Mouse (Mus musculus) kidney, adult 2 months (tissue): ENCODE measurements at regions not wholly inside any gene's neighbourhood (a gene's known extent, or its start where the extent isn't known, plus 50 kb on each side); places are given as distances from the start of the nearest gene placed in this dataset.

Experiments
- DNase-seq: peaks from one replicate; pipeline ENCODE4 v3.0.0; 2021
- H3K27ac ChIP-seq: fragments of 200-500 bp; 2 replicates; pipeline ENCODE4 v1.5.1; 2012; ENCODE audit warnings: low read depth, low read length, control low read depth, inconsistent platforms; ENCODE audit not compliant: insufficient read depth
- H3K27me3 ChIP-seq: fragments of 200-500 bp; replicated peaks from 2 replicates; pipeline ENCODE4 v1.6.1; 2012; ENCODE audit warnings: mild to moderate bottlenecking, moderate library complexity, low read length, inconsistent platforms; ENCODE audit not compliant: control insufficient read depth, insufficient read depth
- H3K36me3 ChIP-seq: fragments of 200-500 bp; 2 replicates; pipeline ENCODE4 v1.6.1; 2012; ENCODE audit warnings: mild to moderate bottlenecking, moderate library complexity, low read length, inconsistent platforms; ENCODE audit not compliant: control insufficient read depth, insufficient read depth
- H3K4me1 ChIP-seq: fragments of 200-500 bp; 2 replicates; pipeline ENCODE4 v1.6.1; 2011; ENCODE audit warnings: low read length; ENCODE audit not compliant: control insufficient read depth, insufficient read depth
- H3K4me3 ChIP-seq: fragments of 200-500 bp; 2 replicates; pipeline ENCODE4 v1.5.1; 2011; ENCODE audit warnings: mild to moderate bottlenecking, low read depth, low read length, control low read depth; ENCODE audit not compliant: insufficient read depth
- CTCF ChIP-seq: fragments of 200-500 bp; conservative IDR thresholded peaks from 2 replicates; pipeline ENCODE4 v1.5.1; 2011; ENCODE audit warnings: low read depth, mild to moderate bottlenecking, control low read depth, low read length, moderate library complexity, mixed read lengths; ENCODE audit not compliant: insufficient read depth, insufficient read length
- POLR2A ChIP-seq: fragments of 200-500 bp; IDR thresholded peaks from one replicate; pipeline ENCODE4 v1.6.1; 2011; ENCODE audit warnings: low read depth, low read length, control low read depth
- WGBS: fragments of 180-500 bp; shearing (Covaris S2); methylation state at CpG from one replicate; pipeline ENCODE4 v1.1.7; 2018; 5-methylcytosine and 5-hydroxymethylcytosine counted together

- H3K27ac ChIP-seq, result no peak overlapping the region
- 66% methylated on average over 5 of the region's 5 CpGs for WGBS
Observed at GRCm38 (mm10) chr11:71576801-71577200, 172.9 kb upstream of the Wscd1 start.

GRCm38 (mm10) chr11:71581775-71582174 is 167.9 kb upstream of the Wscd1 start:
- 42% methylated on average over 2 of the region's 2 CpGs for WGBS
- H3K4me3 ChIP-seq, result no peak overlapping the region
- DNase-seq, result no peak
- no peaks in the 10 kb centered on the region; the same call in 1 of the 2 replicates for H3K27me3 ChIP-seq
- no peak overlapping the region for H3K27ac ChIP-seq
- no peaks in the 10 kb centered on the region for H3K36me3 ChIP-seq
- H3K4me1 ChIP-seq, result no peaks in the 10 kb centered on the region
- TF ChIP-seq CTCF (no peak), POLR2A (no peak)

More at GRCm38 (mm10) chr11:71576801-71577200, 172.9 kb upstream of the Wscd1 start:
- Histone ChIP-seq H3K4me3 (no peak overlapping the region), H3K36me3 (no peaks in the 10 kb centered on the region), H3K4me1 (no peaks in the 10 kb centered on the region), H3K27me3 (no peaks in the 10 kb centered on the region)
- TF ChIP-seq POLR2A (no peak), CTCF (no peak)
- DNase-seq, result no peak

- Histone ChIP-seq H3K4me3 (no peak overlapping the region), H3K27me3 (no peaks in the 10 kb centered on the region), H3K4me1 (no peaks in the 10 kb centered on the region), H3K27ac (no peak overlapping the region), H3K36me3 (no peaks in the 10 kb centered on the region)
- TF ChIP-seq CTCF (no peak), POLR2A (no peak)
- WGBS, result 94% methylated on average over 6 of the region's 6 CpGs
- DNase-seq, result no peak
Observed at GRCm38 (mm10) chr11:71591014-71591413, 158.7 kb upstream of the Wscd1 start.

GRCm38 (mm10) chr11:71594250-71594847 is 155.4 kb upstream of the Wscd1 start:
- Histone ChIP-seq H3K4me3 (no peak overlapping the region), H3K36me3 (no peaks in the 10 kb centered on the region), H3K4me1 (no peaks in the 10 kb centered on the region), H3K27me3 (no peaks in the 10 kb centered on the region), H3K27ac (no peak overlapping the region)
- DNase-seq, result no peak
- TF ChIP-seq POLR2A, result no peak
- no peak for TF ChIP-seq CTCF
- 68% methylated on average over 6 of the region's 6 CpGs for WGBS

- H3K36me3 ChIP-seq, result no peaks in the 10 kb centered on the region
- no peak overlapping the region for H3K27ac ChIP-seq
- H3K27me3 ChIP-seq, result no peaks in the 10 kb centered on the region
- H3K4me1 ChIP-seq, result no peaks in the 10 kb centered on the region
- no peak overlapping the region for H3K4me3 ChIP-seq
- 100% methylated on average over 1 of the region's 1 CpGs for WGBS
- no peak for TF ChIP-seq CTCF
- DNase-seq, result no peak
Observed at GRCm38 (mm10) chr11:71597709-71598108, 152.0 kb upstream of the Wscd1 start.

- WGBS, result 58% methylated on average over 9 of the region's 9 CpGs
- TF ChIP-seq CTCF (no peak), POLR2A (no peak)
- no peaks in the 10 kb centered on the region for H3K36me3 ChIP-seq
Observed at GRCm38 (mm10) chr11:71610782-71611181, 138.9 kb upstream of the Wscd1 start.

GRCm38 (mm10) chr11:71615526-71615925 is 134.2 kb upstream of the Wscd1 start:
- H3K27me3 ChIP-seq, result no peaks in the 10 kb centered on the region
- H3K4me1 ChIP-seq, result no peaks in the 10 kb centered on the region
- WGBS, result 83% methylated on average over 5 of the region's 5 CpGs
- H3K4me3 ChIP-seq, result no peak overlapping the region
- no peak for TF ChIP-seq POLR2A
- no peak for TF ChIP-seq CTCF
- H3K36me3 ChIP-seq, result no peaks in the 10 kb centered on the region
- H3K27ac ChIP-seq, result no peak overlapping the region
- DNase-seq, result no peak

More at GRCm38 (mm10) chr11:71610782-71611181, 138.9 kb upstream of the Wscd1 start:
- Histone ChIP-seq H3K4me1 (no peaks in the 10 kb centered on the region), H3K27me3 (no peaks in the 10 kb centered on the region), H3K27ac (no peak overlapping the region), H3K4me3 (no peak overlapping the region)
- no peak for DNase-seq
